Mouse (Mus musculus): Measurements from ENCODE around the gene Chil4. TPM values are rescaled to one million over a fixed set of nuclear protein-coding genes. Genes with fewer than 3 reads are reported as not detected.
"Not testable (repeated sequence)": the region's sequence is repeated elsewhere in the genome, so short reads cannot be mapped to it uniquely, and the experiment has no call there.

Chil4 gene
- polyA plus RNA-seq, 1 experiment from 2014 or later: not detected

DNA sequence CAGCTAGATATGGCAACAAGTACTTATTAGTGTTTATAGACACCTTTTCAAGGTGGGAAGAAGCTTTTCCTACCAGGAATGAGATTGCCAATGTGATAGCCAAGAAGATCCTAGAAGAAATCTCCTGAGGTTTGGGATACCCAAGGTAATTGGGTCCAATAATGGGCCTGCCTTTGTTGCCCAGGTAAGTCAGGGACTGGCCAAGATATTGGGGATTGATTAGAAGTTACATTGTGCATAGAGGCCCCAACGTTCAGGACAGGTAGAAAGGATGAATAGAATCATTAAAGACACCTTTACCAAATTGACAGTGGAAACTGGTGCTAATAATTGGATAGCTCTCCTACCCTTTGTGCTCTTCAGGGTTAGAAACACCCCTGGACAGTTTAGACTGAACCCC lies 21.3 kb downstream of the Chil4 start:
- H3K27me3 ChIP-seq; H3K4me3 ChIP-seq; H3K4me2 ChIP-seq; H3K36me3 ChIP-seq; ATAC-seq (ENCODE audit: low FRiP score); H3K9me3 ChIP-seq; H3K27ac ChIP-seq; H3K9ac ChIP-seq; H3K4me1 ChIP-seq (replicated peaks): not testable (repeated sequence)
- 73% methylated on average over 1 of the region's 1 CpGs for WGBS

DNA sequence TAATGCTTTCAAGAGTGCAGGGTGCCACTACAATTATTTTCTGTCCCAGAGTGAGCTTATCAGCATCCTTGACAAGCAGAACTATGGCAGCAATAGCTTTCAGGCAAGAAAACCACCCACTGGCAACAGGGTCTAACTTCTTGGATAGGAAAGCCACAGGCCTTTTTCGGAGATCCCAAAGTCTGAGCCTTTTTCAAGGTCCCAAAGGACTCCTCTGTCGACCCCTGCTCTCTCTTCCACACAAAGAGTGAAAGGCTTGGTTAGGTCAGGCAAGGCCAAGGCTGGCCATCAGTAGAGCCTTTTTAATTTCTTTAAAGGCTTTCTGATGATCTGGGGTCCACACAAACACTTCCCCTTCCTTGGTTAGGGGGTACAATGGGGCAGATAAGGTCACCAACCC lies 22.1 kb downstream of the Chil4 start:
- WGBS: 87% methylated on average over 2 of the region's 2 CpGs

DNA sequence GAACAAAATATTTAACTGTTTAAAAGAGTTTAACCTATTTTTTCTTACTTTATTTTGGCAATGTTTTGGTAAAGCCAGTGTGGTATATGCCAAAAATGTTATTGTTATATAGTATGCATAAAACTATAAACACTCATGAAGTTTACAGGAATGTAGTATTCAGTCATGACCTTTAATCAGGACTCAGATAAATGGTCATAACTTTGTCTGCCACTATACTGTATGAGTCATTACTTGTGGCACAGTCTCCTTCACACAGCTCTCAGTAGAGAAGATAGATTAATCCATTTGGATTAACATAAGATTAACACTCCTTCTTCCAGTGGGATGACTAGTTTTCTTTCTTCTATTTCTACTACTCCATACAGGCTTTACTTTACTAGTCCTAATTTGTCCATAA lies 23.0 kb downstream of the Chil4 start:
- Histone ChIP-seq H3K9me3 (peaks cover 8% of the 10 kb centered on the region; the same call in 1 of the 2 replicates), H3K27me3 (no peaks in the 10 kb centered on the region), H3K4me3 (no peak overlapping the region), H3K36me3 (no peaks in the 10 kb centered on the region), H3K4me1 (replicated peaks) (no peaks in the 10 kb centered on the region), H3K4me2 (no peak overlapping the region), H3K9ac (no peak overlapping the region), H3K27ac (no peak overlapping the region)
- ATAC-seq (ENCODE audit: low FRiP score): no peak

More for the DNA sequence above, 22.1 kb downstream of the Chil4 start:
- H3K27me3 ChIP-seq; H3K9ac ChIP-seq; ATAC-seq (ENCODE audit: low FRiP score); H3K9me3 ChIP-seq; H3K4me3 ChIP-seq; H3K4me1 ChIP-seq (replicated peaks); H3K36me3 ChIP-seq; H3K4me2 ChIP-seq; H3K27ac ChIP-seq: not testable (repeated sequence)

DNA sequence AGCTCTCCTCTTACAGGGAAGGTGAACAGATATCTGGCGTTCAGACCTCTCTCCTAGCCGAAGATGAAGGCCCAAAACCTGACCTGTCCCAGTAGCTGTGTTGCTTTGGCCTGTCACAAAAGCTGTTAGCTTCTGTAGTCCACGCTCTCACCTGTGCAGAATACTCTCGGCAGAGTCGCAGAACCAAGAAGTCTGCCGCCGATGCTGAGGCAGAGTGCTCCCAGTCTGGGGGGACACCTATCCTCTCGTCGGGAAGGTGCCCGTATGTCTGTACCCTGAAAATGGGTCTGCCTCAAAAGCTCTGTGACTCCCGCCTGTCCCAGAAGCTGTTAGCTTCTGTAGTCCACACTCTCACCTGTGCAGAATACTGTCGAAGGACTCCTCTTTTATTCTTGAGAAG lies 23.8 kb downstream of the Chil4 start:
- no peak for ATAC-seq (ENCODE audit: low FRiP score)
- no peak overlapping the region for H3K4me3 ChIP-seq
- no peak overlapping the region for H3K4me2 ChIP-seq
- no peaks in the 10 kb centered on the region for H3K36me3 ChIP-seq
- H3K4me1 ChIP-seq (replicated peaks): no peaks in the 10 kb centered on the region
- no peak overlapping the region for H3K9ac ChIP-seq
- H3K27ac ChIP-seq: no peak overlapping the region
- no peaks in the 10 kb centered on the region for H3K27me3 ChIP-seq
- H3K9me3 ChIP-seq: peaks cover 8% of the 10 kb centered on the region; the same call in 1 of the 2 replicates
- WGBS: 92% methylated on average over 12 of the region's 12 CpGs

DNA sequence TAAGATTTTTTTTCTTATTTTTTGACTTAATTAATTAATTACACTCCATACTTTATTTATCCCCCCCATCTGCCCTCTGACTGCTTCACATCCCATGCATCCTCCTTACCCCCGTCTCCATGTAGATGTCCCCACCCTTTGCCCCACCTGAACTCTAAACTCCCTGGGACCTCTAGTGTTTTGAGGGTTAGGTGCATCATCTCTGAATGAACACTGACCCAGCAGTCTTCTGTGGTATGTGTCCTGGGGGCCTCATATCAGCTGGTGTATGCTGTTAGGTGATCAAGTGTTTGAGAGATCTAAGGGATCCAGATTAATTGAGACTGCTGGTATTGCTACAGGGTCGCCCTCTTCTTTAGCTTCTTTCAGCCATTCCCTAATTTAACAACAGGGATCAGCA lies 31.3 kb downstream of the Chil4 start:
- 91% methylated on average over 2 of the region's 2 CpGs for WGBS
- Histone ChIP-seq H3K27me3 (no peaks in the 10 kb centered on the region), H3K36me3 (no peaks in the 10 kb centered on the region), H3K4me2 (no peak overlapping the region), H3K9ac (no peak overlapping the region), H3K27ac (no peak overlapping the region), H3K4me3 (no peak overlapping the region), H3K4me1 (replicated peaks) (no peaks in the 10 kb centered on the region), H3K9me3 (peaks cover 8% of the 10 kb centered on the region)
- no peak for ATAC-seq (ENCODE audit: low FRiP score)

DNA sequence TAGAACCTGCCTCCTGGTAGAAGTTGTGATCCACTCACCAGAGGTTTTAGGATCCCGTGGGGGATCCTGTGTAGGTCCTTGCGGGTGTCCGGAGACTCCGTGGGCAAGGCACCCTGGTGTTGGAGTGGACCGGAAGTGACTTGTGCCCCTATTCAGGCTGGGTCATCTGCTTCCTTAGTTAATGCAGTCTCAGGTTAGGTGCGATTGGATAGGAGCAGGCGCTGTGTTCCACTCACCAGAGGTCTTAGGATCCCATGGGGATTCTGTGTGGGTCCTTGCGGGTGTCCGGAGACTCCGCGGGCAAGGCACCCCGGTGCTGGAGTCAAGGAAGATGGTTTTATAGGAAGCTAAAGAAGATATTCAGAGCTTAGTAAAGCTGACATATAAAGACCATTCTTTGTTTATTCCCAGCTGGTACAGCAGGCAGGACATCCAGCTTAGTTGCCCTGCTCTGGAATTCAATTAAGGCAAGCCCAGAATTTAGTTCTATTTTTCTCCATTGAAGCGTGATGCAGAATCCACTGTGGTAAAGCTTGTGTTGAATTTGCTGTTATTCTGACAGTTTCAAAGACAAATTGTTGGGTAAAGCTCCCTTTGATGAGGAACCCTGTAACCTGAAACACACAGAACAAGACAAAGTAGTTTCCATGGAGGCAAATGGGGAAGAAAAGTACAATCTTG lies 41.7 kb downstream of the Chil4 start:
- Histone ChIP-seq H3K9ac (no peak overlapping the region), H3K4me1 (replicated peaks) (no peaks in the 10 kb centered on the region), H3K9me3 (0 out of 2 replicates have a peak, but pooled peaks cover 1% of the 10 kb centered on the region), H3K4me3 (no peak overlapping the region), H3K27me3 (no peaks in the 10 kb centered on the region), H3K4me2 (no peak overlapping the region), H3K36me3 (no peaks in the 10 kb centered on the region), H3K27ac (no peak overlapping the region)
- ATAC-seq (ENCODE audit: low FRiP score): peak; percentile 21; the same call in 1 of the 2 replicates
- 89% methylated on average over 13 of the region's 13 CpGs for WGBS

DNA sequence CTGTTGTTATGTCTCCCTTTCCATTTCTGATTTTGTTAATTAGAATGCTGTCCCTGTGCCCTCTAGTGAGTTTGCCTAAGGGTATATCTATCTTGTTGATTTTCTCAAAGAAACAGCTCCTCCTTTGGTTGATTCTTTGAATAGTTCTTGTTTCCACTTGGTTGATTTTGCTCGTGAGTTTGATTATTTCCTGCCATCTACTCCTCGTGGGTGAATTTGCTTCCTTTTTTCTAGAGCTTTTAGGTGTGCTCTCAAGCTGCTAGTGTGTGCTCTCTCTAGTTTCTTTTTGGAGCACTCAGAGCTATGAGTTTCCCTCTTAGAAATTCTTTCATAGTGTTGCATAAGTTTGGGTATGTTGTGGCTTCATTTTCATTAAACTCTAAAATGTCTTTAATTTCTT lies 44.3 kb downstream of the Chil4 start:
- not testable (repeated sequence) for H3K4me3 ChIP-seq; H3K27ac ChIP-seq; H3K9me3 ChIP-seq; H3K4me2 ChIP-seq; ATAC-seq (ENCODE audit: low FRiP score); H3K27me3 ChIP-seq; H3K36me3 ChIP-seq; H3K9ac ChIP-seq; H3K4me1 ChIP-seq (replicated peaks)
- WGBS: 48% methylated on average over 2 of the region's 2 CpGs

DNA sequence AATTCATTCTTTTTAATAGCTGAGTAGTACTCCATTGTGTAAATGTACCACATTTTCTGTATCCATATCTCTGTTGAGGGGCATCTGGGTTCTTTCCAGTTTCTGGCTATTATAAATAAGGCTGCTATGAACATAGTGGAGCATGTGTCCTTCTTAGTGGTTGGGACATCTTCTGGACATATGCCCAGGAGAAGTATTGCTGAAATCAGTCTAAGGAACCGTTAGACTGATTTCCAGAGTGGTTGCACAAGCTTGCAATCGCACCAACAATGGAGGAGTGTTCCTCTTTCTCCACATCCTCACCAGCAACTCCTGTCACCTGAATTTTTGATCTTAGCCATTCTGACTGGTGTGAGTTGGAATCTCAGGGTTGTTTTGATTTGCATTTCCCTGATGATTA lies 46.8 kb downstream of the Chil4 start:
- not testable (repeated sequence) for H3K9me3 ChIP-seq; H3K4me1 ChIP-seq (replicated peaks); H3K4me3 ChIP-seq; H3K27ac ChIP-seq; H3K27me3 ChIP-seq; H3K9ac ChIP-seq; H3K36me3 ChIP-seq; ATAC-seq (ENCODE audit: low FRiP score); H3K4me2 ChIP-seq
- 79% methylated on average over 2 of the region's 2 CpGs for WGBS

DNA sequence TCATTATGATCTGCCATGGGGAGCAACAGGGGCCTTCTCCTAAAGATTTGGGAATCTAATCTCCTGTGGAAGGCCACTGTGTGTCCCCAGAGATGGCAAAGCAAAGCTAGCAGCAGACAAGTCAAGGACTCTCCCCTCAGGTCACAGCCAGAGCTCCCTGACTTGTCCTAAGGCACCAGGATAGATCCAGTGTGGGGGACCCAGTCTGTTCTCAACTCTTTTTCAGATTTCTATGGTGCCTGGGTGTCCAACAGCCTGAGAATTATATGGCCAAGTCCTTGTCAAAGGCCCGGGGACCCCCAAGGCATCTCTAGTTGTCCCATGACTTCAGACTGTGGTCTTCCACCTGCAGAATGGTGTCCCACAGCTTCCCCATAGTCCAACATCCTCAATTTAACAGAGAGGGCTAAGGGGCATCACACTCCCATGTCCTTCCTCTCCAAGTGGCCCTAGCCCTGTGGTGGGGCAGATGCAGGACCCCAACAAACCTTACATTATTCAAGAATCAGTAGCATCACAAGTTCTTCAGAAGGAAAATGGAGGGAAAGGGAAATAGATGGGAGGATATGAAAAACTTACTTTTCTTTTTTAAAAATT lies 48.1 kb downstream of the Chil4 start:
- Histone ChIP-seq H3K4me2 (no peak overlapping the region), H3K4me1 (replicated peaks) (no peaks in the 10 kb centered on the region), H3K27ac (no peak overlapping the region), H3K9ac (no peak overlapping the region), H3K36me3 (no peaks in the 10 kb centered on the region), H3K4me3 (no peak overlapping the region), H3K27me3 (no peaks in the 10 kb centered on the region), H3K9me3 (no peaks in the 10 kb centered on the region)
- 90% methylated on average over 1 of the region's 1 CpGs for WGBS
- ATAC-seq (ENCODE audit: low FRiP score): no peak

DNA sequence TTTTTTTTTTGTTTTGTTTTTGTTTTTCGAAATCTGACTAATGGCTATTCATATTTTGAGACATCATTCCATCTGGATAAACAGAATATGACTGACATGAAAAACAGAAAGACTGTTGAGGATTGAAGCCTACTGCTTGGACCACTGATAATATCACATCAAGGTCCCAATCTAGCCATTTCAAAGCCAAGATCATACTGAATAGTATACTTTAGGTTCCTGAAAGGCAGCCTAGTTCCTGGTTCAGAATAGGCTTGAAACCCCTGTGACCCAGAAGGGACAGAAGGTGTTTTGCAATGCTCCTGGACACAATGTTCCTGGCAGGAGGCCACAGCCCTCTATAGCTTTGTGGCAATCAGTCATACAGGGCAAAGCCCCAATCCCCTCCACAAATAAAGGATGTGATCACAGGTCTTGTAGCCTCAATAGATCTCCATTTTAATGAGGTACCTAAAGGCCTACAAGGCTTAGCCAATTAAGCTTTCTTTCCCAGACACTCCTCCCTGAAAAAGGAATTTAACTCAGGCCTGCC lies 48.7 kb downstream of the Chil4 start:
- no peaks in the 10 kb centered on the region for H3K4me1 ChIP-seq (replicated peaks)
- H3K9me3 ChIP-seq: no peaks in the 10 kb centered on the region
- no peak overlapping the region for H3K4me2 ChIP-seq
- ATAC-seq (ENCODE audit: low FRiP score): no peak
- WGBS: 74% methylated on average over 1 of the region's 1 CpGs
- H3K4me3 ChIP-seq: no peak overlapping the region
- H3K27ac ChIP-seq: no peak overlapping the region
- no peak overlapping the region for H3K9ac ChIP-seq
- H3K27me3 ChIP-seq: no peaks in the 10 kb centered on the region
- no peaks in the 10 kb centered on the region for H3K36me3 ChIP-seq

DNA sequence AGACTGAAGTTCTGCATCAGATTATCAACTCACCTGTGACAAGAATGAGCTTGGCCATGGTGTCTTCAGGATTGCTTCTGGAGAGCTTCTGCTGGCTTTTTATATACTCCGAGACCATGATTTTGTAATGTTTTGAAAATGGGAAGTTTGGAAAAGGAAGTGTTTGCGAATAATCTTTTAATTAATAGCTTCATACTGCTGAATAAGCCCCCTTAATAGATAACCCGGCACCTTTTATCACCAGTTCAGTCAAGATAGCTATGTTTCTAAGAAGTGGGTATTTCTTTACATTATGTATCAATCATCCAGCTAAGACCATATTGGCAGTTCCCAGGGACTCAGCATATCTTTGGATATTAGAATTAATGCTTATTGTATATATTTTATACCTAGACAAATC lies 51.8 kb downstream of the Chil4 start, which contains the start of gene Chil3:
Chil3 (minus strand) TSS at position 101 of the 400 bp plus-strand sequence.
- WGBS: 83% methylated on average over 3 of the region's 3 CpGs
- Histone ChIP-seq H3K4me3 (no peak within 1 kb of the TSS), H3K9me3 (no peaks in the 10 kb centered on the region), H3K4me2 (no peak within 1 kb of the TSS), H3K27me3 (no peaks in the 10 kb centered on the region), H3K27ac (no peak within 1 kb of the TSS), H3K4me1 (replicated peaks) (no peaks in the 10 kb centered on the region), H3K36me3 (no peaks in the 10 kb centered on the region), H3K9ac (no peak within 1 kb of the TSS)
- ATAC-seq (ENCODE audit: low FRiP score): no peak

DNA sequence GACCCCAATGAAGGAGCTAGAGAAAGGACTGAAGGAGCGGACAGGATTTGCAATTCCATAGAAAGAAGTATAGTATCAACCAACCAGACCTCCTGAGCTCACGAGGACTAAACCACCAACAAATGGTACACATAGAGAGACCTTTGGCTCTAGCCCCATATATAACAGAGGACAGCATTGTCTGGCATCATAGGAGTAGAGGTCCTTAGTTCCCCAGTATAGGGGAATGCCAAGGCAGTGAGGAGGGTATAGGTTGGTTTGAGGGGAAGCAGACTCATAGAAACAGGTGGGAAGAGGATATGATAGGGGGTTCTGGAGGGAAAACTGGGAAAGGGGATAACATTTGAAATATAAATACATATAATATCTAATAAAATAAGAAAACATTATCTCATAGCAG lies 64.9 kb downstream of the Chil4 start:
- H3K9ac ChIP-seq: no peak overlapping the region
- no peak for ATAC-seq (ENCODE audit: low FRiP score)
- no peak overlapping the region for H3K4me3 ChIP-seq
- H3K27me3 ChIP-seq: no peaks in the 10 kb centered on the region
- H3K9me3 ChIP-seq: no peaks in the 10 kb centered on the region; the same call in 1 of the 2 replicates
- no peak overlapping the region for H3K4me2 ChIP-seq
- H3K27ac ChIP-seq: no peak overlapping the region
- no peaks in the 10 kb centered on the region for H3K4me1 ChIP-seq (replicated peaks)
- WGBS: 91% methylated on average over 2 of the region's 2 CpGs
- H3K36me3 ChIP-seq: no peaks in the 10 kb centered on the region
